Mouse (Mus musculus) heart, embryonic 11.5 days (tissue): ENCODE results near the gene Slf2. TPM values are rescaled to one million over a fixed set of nuclear protein-coding genes. Genes with fewer than 3 reads are reported as not detected.

Experiments
- ATAC-seq: fragments of 200-750 bp; cut with Nextera tagmentation; replicated peaks from 2 replicates; pipeline ENCODE4 v1.8.0; 2017; ENCODE audit warnings: moderate library complexity; ENCODE audit not compliant: insufficient number of reproducible peaks, low FRiP score, low TSS enrichment
- H3K27ac ChIP-seq: fragments of 300-500 bp; sonication (generic); 2 replicates; pipeline ENCODE4 v1.5.1; 2014; ENCODE audit warnings: mild to moderate bottlenecking, low read depth, low read length
- H3K27me3 ChIP-seq: fragments of 300-500 bp; sonication (generic); 2 replicates; pipeline ENCODE4 v1.6.1; 2014; ENCODE audit warnings: mild to moderate bottlenecking, low read length, mixed read lengths; ENCODE audit not compliant: control insufficient read depth, insufficient read depth
- H3K36me3 ChIP-seq: fragments of 300-500 bp; sonication (generic); 2 replicates; pipeline ENCODE4 v1.6.1; 2014; ENCODE audit warnings: mild to moderate bottlenecking, low read length, moderate library complexity, mixed read lengths; ENCODE audit not compliant: control insufficient read depth, insufficient read depth
- H3K4me1 ChIP-seq: fragments of 300-500 bp; sonication (generic); 2 replicates; pipeline ENCODE4 v1.6.1; 2014; ENCODE audit warnings: low read length; ENCODE audit not compliant: control insufficient read depth, insufficient read depth
- H3K4me2 ChIP-seq: fragments of 300-500 bp; sonication (generic); 2 replicates; pipeline ENCODE4 v1.6.1; 2014; ENCODE audit warnings: mild to moderate bottlenecking, moderate library complexity
- H3K4me3 ChIP-seq: fragments of 300-500 bp; sonication (generic); 2 replicates; pipeline ENCODE4 v1.5.1; 2014; ENCODE audit warnings: low read depth, low read length
- H3K9ac ChIP-seq: fragments of 300-500 bp; sonication (generic); 2 replicates; pipeline ENCODE4 v1.6.1; 2014; ENCODE audit warnings: mild to moderate bottlenecking, low read depth, low read length, moderate library complexity
- H3K9me3 ChIP-seq: fragments of 300-500 bp; sonication (generic); replicated peaks from 2 replicates; pipeline ENCODE4 v1.6.1; 2016; ENCODE audit warnings: low read length; ENCODE audit not compliant: control insufficient read depth
- WGBS: fragments of 180-500 bp; shearing (Covaris S2); extraction: QIAGEN DNeasy Blood & Tissue Kit; methylation state at CpG from one replicate; pipeline ENCODE4 v1.1.7; 2014; ENCODE audit not compliant: insufficient replicate concordance; 5-methylcytosine and 5-hydroxymethylcytosine counted together
- polyA plus RNA-seq: library from polyadenylated mRNA; unstranded; fragments of >200 nt; fragmentation: Nextera tagmentation; extraction: Ambion mirVana; gene quantifications from 2 replicates; pipeline ENCODE4 v1.2.1, GENCODE M21; 2014

Slf2 gene
- polyA plus RNA-seq: 57.1 and 62.0 TPM in 2 replicates

DNA sequence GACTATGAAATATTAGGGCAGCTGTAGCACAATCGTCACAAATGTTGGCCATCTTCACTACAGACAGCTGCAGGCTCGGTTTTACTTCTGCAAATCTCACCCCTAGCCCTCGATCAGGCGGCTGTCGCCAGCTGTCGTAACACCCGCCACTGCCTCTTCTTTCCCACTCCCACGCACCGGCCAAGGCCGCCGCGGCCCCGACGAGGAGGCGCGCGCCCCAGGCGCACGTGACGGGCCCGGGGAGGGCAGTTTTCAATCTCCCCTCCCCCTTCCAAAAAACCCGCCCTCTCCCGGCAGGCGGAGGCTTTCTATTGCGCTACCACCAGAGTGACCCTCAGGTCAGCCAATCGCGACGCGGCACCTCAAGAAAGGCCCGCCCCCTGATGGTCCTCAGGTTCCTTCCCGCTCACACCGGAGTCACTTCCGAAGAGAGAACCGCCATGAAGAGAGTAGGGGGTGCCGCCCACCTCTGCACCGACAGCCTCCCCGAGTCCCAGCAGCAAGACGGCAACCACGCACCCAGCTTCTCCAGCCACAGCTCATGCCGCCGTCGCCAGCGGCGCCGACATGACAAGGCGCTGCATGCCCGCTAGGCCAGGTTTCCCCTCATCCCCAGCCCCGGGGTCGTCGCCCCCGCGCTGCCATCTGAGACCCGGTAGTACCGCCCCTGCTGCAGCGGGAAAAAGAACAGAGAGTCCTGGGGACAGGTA lies at the start of gene Slf2:
TSS of gene Slf2 (plus strand) at position 408 of the 710 bp plus-strand sequence.
- H3K4me2 ChIP-seq: peak within 1 kb of the TSS; percentile 73
- peak; percentile 98 for ATAC-seq
- peaks cover 10% of the 10 kb centered on the region for H3K36me3 ChIP-seq
- peaks cover 34% of the 10 kb centered on the region for H3K4me1 ChIP-seq
- H3K9me3 ChIP-seq: no peaks in the 10 kb centered on the region
- H3K4me3 ChIP-seq: peak within 1 kb of the TSS; percentile 94
- peak within 1 kb of the TSS; percentile 90 for H3K27ac ChIP-seq
- H3K9ac ChIP-seq: peak within 1 kb of the TSS; percentile 85
- under 1% methylated on average over 54 of the region's 55 CpGs for WGBS
- H3K27me3 ChIP-seq: no peaks in the 10 kb centered on the region

DNA sequence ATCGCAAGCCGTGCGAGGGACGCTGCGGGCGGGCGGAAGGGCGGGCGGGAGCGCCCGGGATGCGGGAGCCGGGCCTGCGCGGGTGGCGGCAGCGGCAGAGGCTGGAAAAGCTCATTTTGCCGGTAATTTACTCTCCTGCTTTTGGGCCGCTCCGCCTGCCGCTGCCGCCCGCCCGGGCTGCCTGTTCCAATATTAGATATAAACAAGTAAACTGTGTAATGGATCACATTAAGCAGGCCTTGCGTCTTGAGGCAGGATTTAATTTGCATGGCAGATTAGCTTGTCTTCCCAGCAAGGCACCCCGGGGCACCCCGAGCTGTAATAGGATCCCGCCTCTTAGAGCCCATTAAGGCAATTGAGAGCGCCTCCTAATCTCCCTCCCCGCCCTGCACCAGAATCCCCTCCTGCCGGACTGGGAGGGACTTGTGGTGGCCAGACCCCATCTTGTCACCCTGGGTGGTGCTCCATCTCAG lies 48.4 kb upstream of the Slf2 start:
- H3K27ac ChIP-seq: no peak overlapping the region
- no peaks in the 10 kb centered on the region for H3K9me3 ChIP-seq
- peaks cover 16% of the 10 kb centered on the region for H3K4me1 ChIP-seq
- peak overlapping the region; percentile 41 for H3K4me3 ChIP-seq
- H3K27me3 ChIP-seq: peaks cover 22% of the 10 kb centered on the region
- H3K9ac ChIP-seq: peak overlapping the region; percentile 72
- no peaks in the 10 kb centered on the region for H3K36me3 ChIP-seq
- ATAC-seq: no peak
- peak overlapping the region; percentile 64 for H3K4me2 ChIP-seq
- 2% methylated on average over 31 of the region's 31 CpGs for WGBS

DNA sequence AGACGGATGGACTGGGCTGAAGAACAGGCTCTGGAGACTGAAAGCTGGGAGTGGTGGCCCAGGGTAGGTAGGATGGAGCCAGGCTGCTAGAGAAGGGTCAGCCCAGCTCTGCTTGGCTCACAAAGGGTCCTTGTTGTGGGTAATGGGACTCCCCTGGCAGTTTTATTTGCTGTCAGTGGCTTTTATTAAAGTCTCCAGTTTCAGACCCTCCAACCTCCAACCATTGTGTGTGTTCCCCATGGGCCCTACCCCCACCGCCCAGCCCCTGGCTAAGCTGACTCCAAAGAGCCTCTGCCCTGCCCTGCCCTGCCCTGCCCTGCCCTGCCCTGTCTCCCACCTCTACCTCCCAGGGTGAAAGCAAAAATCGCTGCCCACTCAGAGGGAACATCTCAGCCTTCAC lies 46.6 kb upstream of the Slf2 start:
- Histone ChIP-seq H3K36me3 (no peaks in the 10 kb centered on the region), H3K9ac (no peak overlapping the region), H3K27me3 (peaks cover 24% of the 10 kb centered on the region), H3K9me3 (no peaks in the 10 kb centered on the region), H3K4me1 (peaks cover 16% of the 10 kb centered on the region), H3K27ac (no peak overlapping the region), H3K4me3 (no peak overlapping the region), H3K4me2 (no peak overlapping the region)
- 45% methylated on average over 3 of the region's 3 CpGs for WGBS
- ATAC-seq: no peak

GRCm38 (mm10) chr19:44886475-44886874 lies 44.5 kb upstream of the Slf2 start:
- Histone ChIP-seq H3K36me3 (no peaks in the 10 kb centered on the region), H3K27me3 (peaks cover 28% of the 10 kb centered on the region), H3K9me3 (no peaks in the 10 kb centered on the region), H3K4me1 (peaks cover 17% of the 10 kb centered on the region), H3K9ac (no peak overlapping the region), H3K4me3 (no peak overlapping the region), H3K27ac (no peak overlapping the region), H3K4me2 (0 out of 2 replicates have a peak overlapping the region, but pooled peaks have one; percentile 16)
- 12% methylated on average over 3 of the region's 3 CpGs for WGBS
- ATAC-seq: no peak; the same call in 1 of the 2 replicates

DNA sequence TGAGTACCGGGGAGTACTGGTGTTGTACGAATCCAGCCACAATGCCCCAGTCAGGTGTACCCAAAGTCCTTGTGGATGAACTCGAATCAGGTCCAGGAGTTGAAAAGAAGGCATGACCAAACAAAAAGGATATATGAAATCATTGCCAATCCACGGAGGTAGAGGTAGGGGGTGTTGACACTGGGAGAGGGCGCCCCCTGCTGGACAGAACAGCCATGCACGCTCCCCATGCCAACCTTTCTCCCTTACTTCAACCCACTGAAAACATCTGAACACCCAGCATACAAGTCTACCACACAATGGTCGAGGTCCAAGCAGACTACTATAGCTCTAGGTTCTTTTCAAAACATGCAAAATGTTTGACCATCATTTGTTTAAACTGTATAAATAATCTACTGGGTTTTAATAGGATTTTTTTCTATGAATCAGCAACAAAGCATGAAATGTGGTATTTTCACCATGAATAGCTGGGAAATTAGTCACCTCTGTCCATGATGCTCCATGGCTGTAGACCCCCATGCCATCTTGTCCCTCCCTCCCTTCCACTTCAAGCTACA lies 43.2 kb upstream of the Slf2 start:
- H3K27ac ChIP-seq: no peak overlapping the region

DNA sequence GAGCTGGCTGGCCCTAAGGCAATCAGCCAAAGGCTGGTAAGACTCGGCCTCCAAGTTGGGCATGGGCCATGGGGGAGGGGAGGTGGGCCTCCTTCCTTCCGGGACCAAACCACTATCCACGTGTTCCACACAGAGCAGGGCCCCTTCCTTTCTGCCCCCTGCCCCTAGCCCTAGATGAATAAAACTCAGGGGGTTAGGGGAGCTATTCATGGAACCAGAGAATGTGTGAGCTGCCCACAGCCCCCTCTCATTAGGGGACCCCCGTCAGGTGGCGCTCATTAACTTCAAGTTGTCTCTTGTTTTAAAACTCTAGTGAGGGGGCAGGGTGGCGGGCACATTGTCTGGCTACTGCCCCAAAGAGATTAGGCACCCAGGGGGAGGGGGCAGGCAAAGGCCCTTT lies 41.4 kb upstream of the Slf2 start:
- no peaks in the 10 kb centered on the region for H3K36me3 ChIP-seq
- H3K9me3 ChIP-seq: no peaks in the 10 kb centered on the region
- no peak for ATAC-seq
- H3K27me3 ChIP-seq: peaks cover 39% of the 10 kb centered on the region
- no peak overlapping the region for H3K27ac ChIP-seq
- no peak overlapping the region for H3K4me3 ChIP-seq
- 38% methylated on average over 6 of the region's 6 CpGs for WGBS
- 0 out of 2 replicates have a peak overlapping the region, but pooled peaks have one; percentile 28 for H3K9ac ChIP-seq
- no peak overlapping the region for H3K4me2 ChIP-seq
- peaks cover 16% of the 10 kb centered on the region for H3K4me1 ChIP-seq

More for the DNA sequence above, 43.2 kb upstream of the Slf2 start:
- Histone ChIP-seq H3K36me3 (no peaks in the 10 kb centered on the region), H3K4me2 (no peak overlapping the region), H3K27me3 (peaks cover 26% of the 10 kb centered on the region), H3K4me1 (peaks cover 14% of the 10 kb centered on the region), H3K9ac (no peak overlapping the region; the same call in 1 of the 2 replicates), H3K9me3 (no peaks in the 10 kb centered on the region), H3K4me3 (no peak overlapping the region)
- no peak for ATAC-seq
- 26% methylated on average over 7 of the region's 7 CpGs for WGBS

- ATAC-seq: no peak
Observed at GRCm38 (mm10) chr19:44891446-44891845, 39.5 kb upstream of the Slf2 start.

DNA sequence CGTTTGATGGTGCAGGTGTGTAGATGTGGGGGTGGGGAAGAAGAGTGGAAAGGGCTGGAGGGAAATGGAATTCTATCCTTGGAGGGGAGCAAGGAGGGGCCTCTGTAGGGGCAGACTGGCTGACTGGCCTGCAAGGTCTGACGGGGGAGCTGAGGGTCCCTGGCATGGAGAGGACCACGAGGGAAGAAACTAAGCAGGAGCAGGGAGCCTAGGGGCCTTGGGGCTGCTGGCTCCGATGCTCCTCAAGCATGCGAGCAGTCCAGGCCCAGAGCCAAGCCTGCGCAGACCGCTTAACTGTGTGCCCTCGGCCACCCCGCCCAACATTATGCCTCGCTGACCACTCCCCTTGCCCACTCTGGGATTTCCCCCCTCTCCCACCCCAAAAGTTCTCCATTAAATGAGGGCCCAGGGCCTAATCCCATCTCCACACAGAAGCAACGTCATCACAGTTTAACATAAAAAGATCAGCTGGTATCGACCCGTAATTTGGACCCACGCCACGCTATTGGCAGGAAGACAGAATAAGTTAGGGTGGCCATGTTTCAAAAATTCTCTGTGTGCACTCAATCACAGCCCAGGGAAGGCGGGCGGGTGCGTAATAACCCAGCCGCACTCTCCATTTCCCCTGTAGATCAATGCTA lies 37.6 kb upstream of the Slf2 start:
- Histone ChIP-seq H3K9me3 (no peaks in the 10 kb centered on the region), H3K27ac (no peak overlapping the region), H3K27me3 (peaks cover 31% of the 10 kb centered on the region), H3K9ac (no peak overlapping the region), H3K36me3 (no peaks in the 10 kb centered on the region), H3K4me2 (peak overlapping the region; percentile 16; the same call in 1 of the 2 replicates), H3K4me1 (peaks cover 11% of the 10 kb centered on the region), H3K4me3 (no peak overlapping the region)
- 46% methylated on average over 19 of the region's 19 CpGs for WGBS
- no peak for ATAC-seq

More at GRCm38 (mm10) chr19:44891446-44891845, 39.5 kb upstream of the Slf2 start:
- 61% methylated on average over 15 of the region's 15 CpGs for WGBS
- Histone ChIP-seq H3K27ac (no peak overlapping the region), H3K36me3 (no peaks in the 10 kb centered on the region), H3K4me2 (no peak overlapping the region), H3K9me3 (no peaks in the 10 kb centered on the region), H3K9ac (no peak overlapping the region), H3K4me1 (peaks cover 16% of the 10 kb centered on the region), H3K27me3 (peaks cover 38% of the 10 kb centered on the region), H3K4me3 (no peak overlapping the region)
